In the genomic region with DNA sequence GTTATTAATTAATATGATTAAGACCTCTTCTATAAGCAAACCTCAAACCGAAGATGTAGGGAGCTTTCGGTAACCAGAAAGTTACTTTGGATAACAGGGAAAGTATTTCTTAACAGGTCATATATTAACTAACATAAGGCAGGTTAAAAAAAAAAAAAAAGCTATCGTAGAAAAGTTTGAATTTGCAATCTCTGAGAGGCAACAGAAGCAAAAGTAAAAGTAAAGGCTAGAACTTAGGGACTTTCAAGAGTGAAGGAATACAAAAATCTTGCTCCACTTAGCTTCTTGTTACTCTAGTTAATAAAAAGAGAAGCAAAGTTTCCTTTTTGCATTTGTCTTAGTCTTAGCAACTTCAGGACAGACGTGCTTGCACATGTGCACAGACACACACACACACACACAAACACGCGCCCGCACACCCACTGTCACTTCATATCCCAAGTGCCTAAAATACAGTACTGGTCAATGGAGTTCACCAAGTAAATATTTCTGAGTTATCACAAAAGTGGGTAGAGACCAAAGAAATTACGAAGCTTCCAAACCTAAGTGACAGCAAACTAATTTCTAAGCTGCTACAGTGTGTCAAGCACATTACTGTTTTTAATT, we compare ENCODE assay signal across 8 mouse cellular contexts. TPM values are rescaled to one million over a fixed set of nuclear protein-coding genes. Genes with fewer than 3 reads are reported as not detected.
A peak's percentile ranks its signal among the peaks of the same experiment; 100 is the strongest.
DNase-seq lines count a peak whose midpoint lies in the region; ATAC-seq lines count a peak whose summit lies in the region.

No protein-coding gene starts in this region.

- H3K9ac ChIP-seq in intestine, embryonic 14.5 days (ENCODE audit: low read length): peak overlapping the region; percentile 61
- peak overlapping the region; percentile 82 for H3K9ac ChIP-seq in midbrain, embryonic 11.5 days (ENCODE audit: low read length)

- no peaks in the 10 kb centered on the region for H3K9me3 ChIP-seq in intestine, embryonic 14.5 days (ENCODE audit: control insufficient read depth, low read length)
- no peaks in the 10 kb centered on the region for H3K9me3 ChIP-seq in midbrain, embryonic 11.5 days (ENCODE audit: control insufficient read depth, low read length)

- peak overlapping the region; percentile 52 for H3K4me2 ChIP-seq in intestine, embryonic 14.5 days (ENCODE audit: low read length)
- peak overlapping the region; percentile 47 for H3K4me2 ChIP-seq in midbrain, embryonic 11.5 days

- peak overlapping the region; percentile 91 for H3K27ac ChIP-seq in intestine, embryonic 14.5 days (ENCODE audit: low read depth)
- peak overlapping the region; percentile 98 for H3K27ac ChIP-seq in midbrain, embryonic 11.5 days (ENCODE audit: low read depth, low read length)

- DNase-seq in left cerebral cortex, postnatal 25 days (ENCODE audit: low spot score in 2 of 2): peak; percentile 9
- no peak for DNase-seq in left cerebral cortex, adult 8-10 months (ENCODE audit: low spot score in 2 of 2)
- DNase-seq in intestine, embryonic 14.5 days (ENCODE audit: low spot score): no peak
- DNase-seq in midbrain, embryonic 11.5 days (ENCODE audit: low spot score, missing footprints): no peak
- no peak for DNase-seq in testis, postnatal 10 days (ENCODE audit: low spot score)
- no peak for DNase-seq in left cerebral cortex, adult 9 months (ENCODE audit: low spot score in 2 of 2)
- no peak for DNase-seq in adrenal gland, adult 8-10 months

- peaks cover 4% of the 10 kb centered on the region; the same call in 1 of the 2 replicates for H3K4me1 ChIP-seq in intestine, embryonic 14.5 days (replicated peaks; ENCODE audit: control insufficient read depth, insufficient read depth, low read length)
- H3K4me1 ChIP-seq in midbrain, embryonic 11.5 days (ENCODE audit: control insufficient read depth, insufficient read depth, low read length): peaks cover 10% of the 10 kb centered on the region; the same call in 1 of the 2 replicates

- intact Hi-C loops in left cerebral cortex, postnatal 25 days (cut with DNase I): loop anchor here (2.0 kb wide), 1 partner anchor 29 kb away; a partner anchor contains a TSS

- WGBS in intestine, embryonic 14.5 days: 33% methylated on average over 8 of the region's 8 CpGs
- WGBS in midbrain, embryonic 11.5 days: 49% methylated on average over 8 of the region's 8 CpGs

- peak overlapping the region; percentile 57 for H3K4me3 ChIP-seq in intestine, embryonic 14.5 days (ENCODE audit: low read depth, low read length)
- H3K4me3 ChIP-seq in midbrain, embryonic 11.5 days (ENCODE audit: low read depth, low read length): peak overlapping the region; percentile 57

- no peaks in the 10 kb centered on the region for H3K36me3 ChIP-seq in intestine, embryonic 14.5 days (ENCODE audit: control insufficient read depth, insufficient read depth, low read length)
- H3K36me3 ChIP-seq in midbrain, embryonic 11.5 days (ENCODE audit: control insufficient read depth, insufficient read depth, low read length): no peaks in the 10 kb centered on the region

- peak; percentile 10; the same call in 1 of the 2 replicates for ATAC-seq in common myeloid progenitor, adult 5-6 weeks (replicated peaks; ENCODE audit: low read depth, poor library complexity, severe bottlenecking)
- ATAC-seq in intestine, embryonic 14.5 days (replicated peaks; ENCODE audit: low FRiP score, low TSS enrichment, low read depth): no peak; the same call in 1 of the 2 replicates
- peak; percentile 17 for ATAC-seq in midbrain, embryonic 11.5 days (ENCODE audit: low FRiP score)

- H3K27me3 ChIP-seq in intestine, embryonic 14.5 days (replicated peaks; ENCODE audit: control insufficient read depth, insufficient read depth, low read length): no peaks in the 10 kb centered on the region
- H3K27me3 ChIP-seq in midbrain, embryonic 11.5 days (ENCODE audit: control insufficient read depth, insufficient read depth, low read length): no peaks in the 10 kb centered on the region

RNA-seq across cellular contexts. Expression of a gene that starts 0.8 kb away (rescaled TPM):
- 1 to 10 TPM; 3.6 to 7.7 TPM for total RNA-seq in left cerebral cortex, postnatal 25 days (2021)
- total RNA-seq in left cerebral cortex, adult 8-10 months (2022): 10 to 100 TPM in 1 of 4 experiments, 1 to 10 TPM in 3; 5.0 to 10.5 (median 6.2) TPM
- 11.3 and 12.4 TPM in 2 replicates for total RNA-seq in common myeloid progenitor, adult 5-6 weeks (2017)
- polyA plus RNA-seq in intestine, embryonic 14.5 days (2014; fragmentation: Nextera tagmentation; extraction: Ambion mirVana): 11.2 and 11.5 TPM in 2 replicates
- 9.6 and 12.7 TPM in 2 replicates for polyA plus RNA-seq in midbrain, embryonic 11.5 days (2014; fragmentation: Nextera tagmentation; extraction: Ambion mirVana)
- total RNA-seq in adrenal gland, adult 8-10 months (2022): 1 to 10 TPM; 3.6 to 8.0 (median 5.1) TPM

RNA-seq across cellular contexts. Expression of a gene that starts 30.1 kb away (rescaled TPM):
- 10 to 100 TPM; 56.3 to 56.4 TPM for total RNA-seq in left cerebral cortex, postnatal 25 days (2021)
- 10 to 100 TPM; 49.1 to 94.5 (median 69.2) TPM for total RNA-seq in left cerebral cortex, adult 8-10 months (2022)
- 707 and 896 TPM in 2 replicates for total RNA-seq in common myeloid progenitor, adult 5-6 weeks (2017)
- polyA plus RNA-seq in intestine, embryonic 14.5 days (2014; fragmentation: Nextera tagmentation; extraction: Ambion mirVana): 503 and 545 TPM in 2 replicates
- 1,500 and 1,513 TPM in 2 replicates for polyA plus RNA-seq in midbrain, embryonic 11.5 days (2014; fragmentation: Nextera tagmentation; extraction: Ambion mirVana)
- 100 to 1,000 TPM; 106 to 291 (median 155) TPM for total RNA-seq in adrenal gland, adult 8-10 months (2022)

RNA-seq across cellular contexts. Expression of a gene that starts 52.0 kb away (rescaled TPM):
- under 1 TPM; 0.32 TPM for total RNA-seq in left cerebral cortex, postnatal 25 days (2021)
- under 1 TPM; 0.26 to 0.49 (median 0.35) TPM for total RNA-seq in left cerebral cortex, adult 8-10 months (2022)
- 0.09 TPM in 1 of 2 replicates, not detected in the other for total RNA-seq in common myeloid progenitor, adult 5-6 weeks (2017)
- 5.2 and 7.0 TPM in 2 replicates for polyA plus RNA-seq in intestine, embryonic 14.5 days (2014; fragmentation: Nextera tagmentation; extraction: Ambion mirVana)
- polyA plus RNA-seq in midbrain, embryonic 11.5 days (2014; fragmentation: Nextera tagmentation; extraction: Ambion mirVana): 0.59 and 0.78 TPM in 2 replicates
- total RNA-seq in adrenal gland, adult 8-10 months (2022): under 1 TPM; 0.17 to 0.37 (median 0.21) TPM

Comparison
In these comparisons a context has a peak if more than half of its experiments do, and no peak if none do; other contexts are left out.
1. DNase-seq: peak in left cerebral cortex, postnatal 25 days (2 of 2); none in left cerebral cortex, adult 8-10 months (0 of 2), intestine, embryonic 14.5 days (single experiment), midbrain, embryonic 11.5 days (single experiment), testis, postnatal 10 days (single experiment), left cerebral cortex, adult 9 months (0 of 2) and adrenal gland, adult 8-10 months (single experiment).